Mouse (Mus musculus) hindbrain, embryonic 15.5 days (tissue): ENCODE results near the gene Oser1. TPM values are rescaled to one million over a fixed set of nuclear protein-coding genes. Genes with fewer than 3 reads are reported as not detected.

Source experiments
- ATAC-seq: fragments of 200-750 bp; cut with Nextera tagmentation; 2 replicates; pipeline ENCODE4 v1.8.0; 2017; ENCODE audit warnings: low read depth, moderate number of reproducible peaks, moderate TSS enrichment; ENCODE audit not compliant: low FRiP score
- H3K27ac ChIP-seq: fragments of 300-500 bp; sonication (generic); replicated peaks from 2 replicates; pipeline ENCODE4 v1.5.1; 2015; ENCODE audit warnings: mild to moderate bottlenecking, inconsistent platforms
- H3K27me3 ChIP-seq: fragments of 300-500 bp; sonication (generic); 2 replicates; pipeline ENCODE4 v1.6.1; 2015; ENCODE audit warnings: control low read depth, inconsistent platforms
- H3K36me3 ChIP-seq: fragments of 300-500 bp; sonication (generic); 2 replicates; pipeline ENCODE4 v1.6.1; 2015; ENCODE audit warnings: control low read depth, inconsistent platforms
- H3K4me1 ChIP-seq: fragments of 300-500 bp; sonication (generic); replicated peaks from 2 replicates; pipeline ENCODE4 v1.6.1; 2015; ENCODE audit warnings: control low read depth, inconsistent platforms
- H3K4me2 ChIP-seq: fragments of 300-500 bp; sonication (generic); 2 replicates; pipeline ENCODE4 v1.6.1; 2015; ENCODE audit warnings: moderate library complexity, mild to moderate bottlenecking, inconsistent platforms
- H3K4me3 ChIP-seq: fragments of 300-500 bp; sonication (generic); 2 replicates; pipeline ENCODE4 v1.5.1; 2015; ENCODE audit warnings: mild to moderate bottlenecking, inconsistent platforms
- H3K9ac ChIP-seq: fragments of 300-500 bp; sonication (generic); 2 replicates; pipeline ENCODE4 v1.6.1; 2015; ENCODE audit warnings: inconsistent platforms
- H3K9me3 ChIP-seq: fragments of 300-500 bp; sonication (generic); 2 replicates; pipeline ENCODE4 v1.6.1; 2016; ENCODE audit warnings: control low read depth, inconsistent platforms
- WGBS: fragments of 180-500 bp; shearing (Covaris S2); methylation state at CpG from one replicate; pipeline ENCODE4 v1.1.7; 2015; 5-methylcytosine and 5-hydroxymethylcytosine counted together
- polyA plus RNA-seq: library from polyadenylated mRNA; unstranded; fragments of >200 nt; fragmentation: Nextera tagmentation; extraction: Ambion mirVana; gene quantifications from 2 replicates; pipeline ENCODE4 v1.2.1, GENCODE M21; 2015

Gene Oser1
- polyA plus RNA-seq, 1 experiment from 2014 or later = 72.1 TPM

- H3K9me3 ChIP-seq = no peaks in the 10 kb centered on the region
- 93% methylated on average over 19 of the region's 19 CpGs for WGBS
These were observed 27.4 kb downstream of the Oser1 start for GRCm38 (mm10) chr2:163397071-163397470.

GRCm38 (mm10) chr2:163394977-163395376, 29.5 kb downstream of the Oser1 start:
- no peak for ATAC-seq
- Histone ChIP-seq H3K4me2 (no peak overlapping the region), H3K36me3 (no peaks in the 10 kb centered on the region), H3K4me1 (no peaks in the 10 kb centered on the region), H3K4me3 (no peak overlapping the region), H3K27ac (no peak overlapping the region), H3K9ac (no peak overlapping the region), H3K27me3 (no peaks in the 10 kb centered on the region), H3K9me3 (no peaks in the 10 kb centered on the region)
- WGBS = 76% methylated on average over 6 of the region's 6 CpGs

More at GRCm38 (mm10) chr2:163397071-163397470, 27.4 kb downstream of the Oser1 start:
- Histone ChIP-seq H3K9ac (no peak overlapping the region), H3K27me3 (no peaks in the 10 kb centered on the region), H3K4me2 (no peak overlapping the region), H3K36me3 (no peaks in the 10 kb centered on the region), H3K4me3 (no peak overlapping the region), H3K27ac (no peak overlapping the region), H3K4me1 (no peaks in the 10 kb centered on the region)
- ATAC-seq = no peak

- H3K27ac ChIP-seq = no peak overlapping the region
- H3K4me3 ChIP-seq = no peak overlapping the region
- H3K4me2 ChIP-seq = no peak overlapping the region
- no peaks in the 10 kb centered on the region for H3K9me3 ChIP-seq
- ATAC-seq = no peak
- H3K36me3 ChIP-seq = no peaks in the 10 kb centered on the region
- no peaks in the 10 kb centered on the region for H3K27me3 ChIP-seq
- H3K4me1 ChIP-seq = no peaks in the 10 kb centered on the region
- 74% methylated on average over 6 of the region's 6 CpGs for WGBS
- no peak overlapping the region for H3K9ac ChIP-seq
These were observed 30.5 kb downstream of the Oser1 start for GRCm38 (mm10) chr2:163393976-163394375.

DNA sequence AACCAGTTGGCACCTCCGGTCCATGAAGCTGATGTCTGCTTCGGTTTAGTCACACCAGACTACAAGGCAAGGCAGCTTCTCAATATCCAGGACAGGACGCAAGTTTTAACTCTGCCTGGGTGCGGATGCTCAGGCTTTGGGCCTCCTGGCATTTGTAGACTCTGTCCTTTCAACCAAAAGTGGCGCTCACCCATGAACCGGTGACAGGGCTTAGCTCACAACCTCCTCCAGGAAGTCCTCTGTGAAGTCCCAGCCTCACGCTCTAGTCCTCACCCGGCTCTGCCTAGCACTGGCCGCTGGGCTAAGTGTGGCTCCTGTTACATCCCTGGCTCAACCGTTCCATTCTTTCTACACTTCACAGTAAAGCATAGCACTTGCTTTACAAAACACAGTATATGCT, 31.3 kb downstream of the Oser1 start:
- WGBS = 96% methylated on average over 10 of the region's 10 CpGs
- Histone ChIP-seq H3K27ac (no peak overlapping the region), H3K9ac (no peak overlapping the region), H3K4me1 (no peaks in the 10 kb centered on the region), H3K4me2 (no peak overlapping the region), H3K36me3 (no peaks in the 10 kb centered on the region), H3K9me3 (no peaks in the 10 kb centered on the region), H3K27me3 (no peaks in the 10 kb centered on the region), H3K4me3 (no peak overlapping the region)
- no peak for ATAC-seq

DNA sequence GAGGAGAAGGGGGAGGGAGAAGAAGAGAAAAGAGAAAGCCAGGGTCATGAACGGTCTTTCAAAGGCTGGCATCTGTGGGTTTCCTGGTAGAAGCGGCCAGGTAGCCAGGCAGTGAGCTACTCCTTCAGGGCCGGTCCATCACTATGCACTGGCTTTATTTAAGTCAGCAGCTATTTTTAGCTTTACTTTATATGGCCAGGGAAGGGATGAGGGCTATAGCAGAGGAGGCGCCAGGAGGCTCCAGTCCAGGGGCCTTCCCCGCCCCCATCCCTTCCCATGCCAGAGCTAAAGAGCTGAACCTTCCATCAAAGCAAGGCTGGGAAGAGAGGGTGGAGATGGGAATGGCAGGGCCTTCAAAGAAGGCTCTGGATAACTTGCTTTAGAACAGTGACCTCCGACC, 32.1 kb downstream of the Oser1 start:
- no peak overlapping the region for H3K9ac ChIP-seq
- 88% methylated on average over 6 of the region's 6 CpGs for WGBS
- no peak overlapping the region for H3K4me3 ChIP-seq
- no peaks in the 10 kb centered on the region for H3K9me3 ChIP-seq
- H3K36me3 ChIP-seq = no peaks in the 10 kb centered on the region
- H3K27me3 ChIP-seq = no peaks in the 10 kb centered on the region
- H3K4me2 ChIP-seq = no peak overlapping the region
- no peak overlapping the region for H3K27ac ChIP-seq
- ATAC-seq = no peak
- no peaks in the 10 kb centered on the region for H3K4me1 ChIP-seq

DNA sequence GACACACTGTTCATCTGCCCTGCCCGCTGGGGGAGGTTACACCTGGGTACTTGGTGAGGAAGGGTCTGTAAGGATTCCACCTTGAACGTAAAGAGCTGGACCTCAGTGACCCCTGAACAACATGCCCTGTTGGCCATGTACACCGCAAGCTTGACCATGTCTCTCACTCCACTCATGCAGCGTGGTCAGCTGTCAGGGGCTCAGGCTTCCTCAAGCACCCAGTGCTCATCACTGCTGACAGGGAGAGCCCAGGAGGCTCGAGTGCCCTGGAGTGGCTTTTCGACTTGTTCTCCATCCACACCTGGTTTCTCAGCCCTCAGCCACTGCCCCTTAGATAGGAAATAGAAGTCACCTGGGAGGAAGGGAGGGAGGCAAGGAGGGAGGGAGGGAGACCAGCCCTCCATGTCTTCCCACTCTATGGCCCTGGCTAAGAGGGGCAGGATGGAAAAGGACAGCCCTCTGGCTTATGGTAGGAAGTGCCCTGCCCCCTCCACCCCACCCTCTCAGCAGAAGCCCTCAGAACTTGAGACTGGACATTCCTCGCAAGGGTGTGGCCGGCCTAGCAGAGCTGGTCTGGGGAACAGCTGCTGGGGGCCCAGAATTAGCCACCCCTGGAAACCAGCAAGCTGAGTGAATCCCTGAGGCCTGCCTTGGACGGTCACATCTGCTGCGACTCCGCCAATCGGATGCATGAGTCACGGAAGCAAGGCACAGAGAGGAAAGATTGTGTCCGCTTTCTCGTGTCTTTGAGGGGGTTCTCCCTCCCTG, 37.9 kb downstream of the Oser1 start:
- Histone ChIP-seq H3K4me3 (no peak overlapping the region), H3K9me3 (no peaks in the 10 kb centered on the region), H3K36me3 (no peaks in the 10 kb centered on the region), H3K9ac (no peak overlapping the region), H3K27me3 (no peaks in the 10 kb centered on the region), H3K27ac (no peak overlapping the region), H3K4me2 (no peak overlapping the region), H3K4me1 (no peaks in the 10 kb centered on the region)
- no peak for ATAC-seq
- 84% methylated on average over 15 of the region's 15 CpGs for WGBS

- Histone ChIP-seq H3K4me1 (no peaks in the 10 kb centered on the region), H3K4me3 (no peak overlapping the region), H3K36me3 (no peaks in the 10 kb centered on the region), H3K4me2 (no peak overlapping the region), H3K27ac (no peak overlapping the region), H3K9me3 (no peaks in the 10 kb centered on the region), H3K27me3 (no peaks in the 10 kb centered on the region), H3K9ac (no peak overlapping the region)
- no peak for ATAC-seq
- WGBS = 88% methylated on average over 6 of the region's 6 CpGs
These were observed 39.4 kb downstream of the Oser1 start for GRCm38 (mm10) chr2:163385126-163385525.

DNA sequence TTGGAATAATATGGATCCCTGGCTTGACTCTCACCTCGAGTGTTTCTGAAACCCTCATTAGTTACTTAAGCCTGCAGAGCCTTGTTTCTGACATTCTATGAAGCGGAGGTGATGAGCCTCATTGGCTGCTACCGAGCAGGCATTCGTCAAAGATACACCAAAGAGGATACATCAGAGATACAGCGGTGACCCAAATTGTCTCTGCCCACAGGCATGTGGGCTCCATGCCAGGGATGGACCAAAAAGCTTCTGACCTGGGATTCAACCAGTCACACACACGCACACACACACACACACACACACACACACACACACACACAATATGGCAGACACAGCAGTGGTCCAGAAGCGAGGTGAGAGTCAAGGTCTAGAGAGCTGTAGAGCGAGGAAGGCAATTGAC, 43.3 kb downstream of the Oser1 start:
- H3K4me2 ChIP-seq = no peak overlapping the region
- no peak overlapping the region for H3K27ac ChIP-seq
- no peak overlapping the region for H3K4me3 ChIP-seq
- ATAC-seq = no peak
- H3K9ac ChIP-seq = no peak overlapping the region
- no peaks in the 10 kb centered on the region for H3K9me3 ChIP-seq
- no peaks in the 10 kb centered on the region for H3K4me1 ChIP-seq
- peaks cover 10% of the 10 kb centered on the region for H3K27me3 ChIP-seq
- 84% methylated on average over 8 of the region's 8 CpGs for WGBS
- no peaks in the 10 kb centered on the region for H3K36me3 ChIP-seq

GRCm38 (mm10) chr2:163379366-163379765, 45.1 kb downstream of the Oser1 start:
- Histone ChIP-seq H3K4me3 (no peak overlapping the region), H3K27me3 (peaks cover 28% of the 10 kb centered on the region), H3K27ac (no peak overlapping the region), H3K4me2 (no peak overlapping the region), H3K9me3 (no peaks in the 10 kb centered on the region), H3K36me3 (no peaks in the 10 kb centered on the region), H3K4me1 (no peaks in the 10 kb centered on the region), H3K9ac (no peak overlapping the region)
- WGBS = 79% methylated on average over 5 of the region's 5 CpGs
- no peak for ATAC-seq

GRCm38 (mm10) chr2:163376082-163376481, 48.4 kb downstream of the Oser1 start:
- H3K9ac ChIP-seq = no peak overlapping the region
- 42% methylated on average over 33 of the region's 33 CpGs for WGBS
- no peak for ATAC-seq
- peak overlapping the region; percentile 11; the same call in 1 of the 2 replicates for H3K4me3 ChIP-seq
- H3K4me1 ChIP-seq = no peaks in the 10 kb centered on the region
- H3K27me3 ChIP-seq = peaks cover 31% of the 10 kb centered on the region
- H3K9me3 ChIP-seq = no peaks in the 10 kb centered on the region
- H3K36me3 ChIP-seq = no peaks in the 10 kb centered on the region
- peak overlapping the region; percentile 35; the same call in 1 of the 2 replicates for H3K4me2 ChIP-seq
- H3K27ac ChIP-seq = no peak overlapping the region

GRCm38 (mm10) chr2:163375468-163375867, 49.0 kb downstream of the Oser1 start:
- Histone ChIP-seq H3K4me2 (peak overlapping the region; percentile 35; the same call in 1 of the 2 replicates), H3K36me3 (no peaks in the 10 kb centered on the region), H3K9ac (no peak overlapping the region), H3K27ac (no peak overlapping the region), H3K4me1 (no peaks in the 10 kb centered on the region), H3K9me3 (no peaks in the 10 kb centered on the region), H3K4me3 (peak overlapping the region; percentile 11), H3K27me3 (peaks cover 31% of the 10 kb centered on the region)
- no peak for ATAC-seq
- 44% methylated on average over 35 of the region's 35 CpGs for WGBS

DNA sequence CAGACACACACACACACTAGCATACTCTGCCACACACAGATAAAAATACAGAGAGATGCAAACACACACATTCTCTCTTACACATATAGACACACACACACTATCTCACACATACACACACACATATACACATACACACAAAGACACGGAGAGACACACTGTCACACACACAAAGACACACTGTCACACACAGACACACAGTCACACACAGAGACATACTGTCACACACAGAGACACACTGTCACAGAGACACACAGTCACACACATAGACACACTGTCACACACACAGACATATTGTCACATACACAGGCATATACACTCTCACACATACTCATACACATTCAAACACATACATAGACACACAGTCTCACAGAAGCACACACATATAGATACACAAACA, 51.9 kb downstream of the Oser1 start:
- Histone ChIP-seq H3K4me2 (no peak overlapping the region), H3K9me3 (no peaks in the 10 kb centered on the region), H3K27me3 (peaks cover 31% of the 10 kb centered on the region), H3K4me1 (no peaks in the 10 kb centered on the region), H3K4me3 (no peak overlapping the region), H3K36me3 (no peaks in the 10 kb centered on the region), H3K9ac (no peak overlapping the region), H3K27ac (no peak overlapping the region)
- WGBS = 92% methylated on average over 1 of the region's 1 CpGs
- ATAC-seq = no peak

DNA sequence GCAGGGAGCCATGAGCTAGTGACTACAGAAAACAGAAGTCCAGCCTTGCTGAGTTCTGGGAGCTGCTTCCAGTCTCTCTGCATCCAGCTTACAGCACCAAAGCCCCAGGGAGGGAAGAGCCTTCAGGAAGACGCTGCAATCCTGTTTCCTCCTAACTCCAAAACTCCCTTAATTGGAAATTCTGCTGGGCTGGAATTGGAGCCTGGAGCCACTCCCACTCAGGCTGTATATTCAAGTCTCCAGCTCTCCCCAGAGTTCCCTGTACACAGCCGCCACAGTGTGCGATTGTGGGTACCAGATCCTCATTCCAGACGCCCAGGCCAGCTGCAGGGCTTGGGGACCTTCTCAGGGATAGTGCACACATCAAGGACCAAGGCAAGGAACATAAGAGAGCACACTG, 54.3 kb downstream of the Oser1 start:
- Histone ChIP-seq H3K27me3 (peaks cover 11% of the 10 kb centered on the region), H3K4me2 (no peak overlapping the region), H3K4me3 (no peak overlapping the region), H3K4me1 (no peaks in the 10 kb centered on the region), H3K9me3 (no peaks in the 10 kb centered on the region), H3K9ac (no peak overlapping the region), H3K36me3 (no peaks in the 10 kb centered on the region), H3K27ac (no peak overlapping the region)
- WGBS = 65% methylated on average over 4 of the region's 4 CpGs
- ATAC-seq = no peak
